Mouse (Mus musculus): ENCODE measurements around the gene Hbq1b. TPM values are rescaled to one million over a fixed set of nuclear protein-coding genes. Genes with fewer than 3 reads are reported as not detected.

The Hbq1b gene
- polyA plus RNA-seq, 1 experiment from 2014 or later, result 1.2 TPM

DNA sequence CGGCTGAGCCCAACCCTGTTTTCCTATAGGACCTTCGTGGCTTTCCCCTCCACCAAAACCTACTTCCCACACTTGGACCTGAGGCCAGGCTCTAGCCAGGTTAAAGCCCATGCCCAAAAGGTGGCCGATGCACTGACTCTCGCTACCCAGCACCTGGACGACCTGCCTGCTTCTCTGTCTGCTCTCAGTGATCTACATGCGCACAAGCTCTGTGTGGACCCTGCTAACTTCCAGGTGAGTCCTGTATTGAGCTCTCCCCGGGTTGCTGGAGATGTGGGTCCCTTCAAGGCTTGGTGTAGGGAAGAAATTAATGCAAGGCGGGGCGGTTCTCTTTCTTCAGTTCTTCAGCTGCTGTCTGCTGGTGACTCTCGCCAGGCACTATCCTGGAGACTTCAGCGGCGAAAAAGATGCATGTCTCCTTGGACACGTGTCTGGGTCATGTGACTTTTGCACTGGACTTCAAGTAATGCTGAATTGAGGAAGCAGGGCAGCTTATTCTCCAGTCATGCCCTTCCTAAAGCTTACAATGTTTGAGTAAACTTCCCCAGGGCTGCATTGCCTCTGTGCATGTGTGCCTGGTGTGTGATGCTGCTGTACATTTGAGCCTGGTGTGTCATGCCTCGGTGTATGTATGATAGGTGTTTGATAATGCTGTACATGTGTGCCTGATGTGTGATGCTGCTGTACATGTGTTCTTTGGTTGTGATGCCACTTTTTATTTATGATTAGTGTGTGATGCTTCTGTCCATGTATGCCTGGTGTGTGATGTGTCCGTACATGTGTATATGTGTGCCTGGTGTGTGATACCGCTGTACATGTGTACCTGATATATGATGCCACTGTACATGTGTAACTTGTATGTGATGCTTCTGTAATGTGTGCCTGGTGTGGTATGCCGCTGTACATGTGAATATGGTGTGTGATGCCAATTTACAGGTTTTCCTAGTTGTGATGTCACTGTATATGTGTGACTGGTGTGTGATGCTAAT lies 13.8 kb downstream of the Hbq1b start:
- ATAC-seq (ENCODE audit: low read depth), result 0 out of 2 replicates have a peak, but pooled peaks have one; percentile 9
- Histone ChIP-seq H3K27ac (replicated peaks; ENCODE audit: low read depth, low read length) (no peak overlapping the region), H3K4me1 (ENCODE audit: control insufficient read depth, insufficient read depth, low read length) (no peaks in the 10 kb centered on the region), H3K9ac (ENCODE audit: low read depth, low read length) (no peak overlapping the region), H3K4me2 (ENCODE audit: low read depth, low read length) (peak overlapping the region; percentile 46), H3K9me3 (ENCODE audit: control insufficient read depth, low read length) (no peaks in the 10 kb centered on the region), H3K36me3 (ENCODE audit: control insufficient read depth, insufficient read depth, low read length) (no peaks in the 10 kb centered on the region), H3K4me3 (ENCODE audit: low read depth, low read length) (peak overlapping the region; percentile 23; the same call in 1 of the 2 replicates), H3K27me3 (replicated peaks; ENCODE audit: control insufficient read depth, insufficient read depth, low read length) (peaks cover 9% of the 10 kb centered on the region)
- DNase-seq (ENCODE audit: low spot score), result no peak
- WGBS, result 57% methylated on average over 14 of the region's 17 CpGs

DNA sequence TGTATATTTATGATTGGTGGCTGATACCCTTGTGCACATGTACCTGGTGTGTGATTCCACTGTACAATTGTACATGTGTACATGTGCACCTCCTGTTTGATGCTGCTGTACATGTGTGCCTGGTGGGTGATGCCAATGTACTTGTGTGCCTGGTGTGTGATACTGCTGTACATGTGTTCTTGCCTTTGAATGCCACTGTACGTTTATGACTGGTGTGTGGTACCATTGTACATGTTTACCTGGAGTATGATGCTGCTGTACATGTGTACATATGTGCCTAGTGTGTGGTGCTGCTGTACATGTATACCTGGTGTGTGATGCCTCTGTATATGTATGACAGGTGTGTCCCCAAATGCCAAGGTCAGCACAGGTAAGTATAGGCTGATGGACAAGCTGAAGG lies 14.7 kb downstream of the Hbq1b start:
- ATAC-seq (ENCODE audit: low read depth) (no peak), DNase-seq (ENCODE audit: low spot score) (no peak)
- Histone ChIP-seq H3K4me1 (ENCODE audit: control insufficient read depth, insufficient read depth, low read length) (no peaks in the 10 kb centered on the region), H3K9ac (ENCODE audit: low read depth, low read length) (no peak overlapping the region), H3K36me3 (ENCODE audit: control insufficient read depth, insufficient read depth, low read length) (no peaks in the 10 kb centered on the region), H3K27me3 (replicated peaks; ENCODE audit: control insufficient read depth, insufficient read depth, low read length) (peaks cover 9% of the 10 kb centered on the region), H3K9me3 (ENCODE audit: control insufficient read depth, low read length) (no peaks in the 10 kb centered on the region), H3K27ac (replicated peaks; ENCODE audit: low read depth, low read length) (no peak overlapping the region), H3K4me2 (ENCODE audit: low read depth, low read length) (no peak overlapping the region), H3K4me3 (ENCODE audit: low read depth, low read length) (no peak overlapping the region)
- WGBS, result 61% methylated on average over 1 of the region's 1 CpGs

DNA sequence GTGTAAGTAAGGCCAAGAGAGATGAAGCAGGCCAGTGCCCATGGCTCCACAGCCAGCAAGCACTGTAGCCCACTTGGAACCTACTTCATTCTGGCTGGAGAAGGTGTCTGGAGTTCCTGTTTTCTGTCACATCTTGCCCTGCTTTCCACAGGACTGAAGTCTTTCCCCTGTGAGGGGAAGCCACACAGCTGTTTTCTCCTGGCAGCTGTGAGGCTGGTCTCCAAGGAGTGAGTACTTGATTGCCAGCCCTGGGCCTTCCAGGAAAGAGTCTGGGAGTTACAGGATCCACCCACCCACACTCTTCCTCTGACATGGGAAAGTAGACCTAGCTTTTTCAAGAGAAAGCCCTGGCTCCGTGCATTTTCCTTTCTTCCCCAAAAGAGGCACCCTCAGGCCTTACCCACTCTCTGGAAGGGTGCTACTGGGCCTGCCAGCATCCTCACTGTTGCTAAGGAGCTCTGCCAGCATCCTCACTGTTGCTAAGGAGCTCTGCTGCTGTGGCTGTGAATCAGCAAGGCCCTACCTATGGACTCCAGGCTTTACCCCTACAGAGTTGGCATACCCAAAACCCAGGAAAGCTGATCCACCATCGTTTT lies 16.2 kb downstream of the Hbq1b start:
- ATAC-seq (ENCODE audit: low read depth) (no peak), DNase-seq (ENCODE audit: low spot score) (no peak)
- Histone ChIP-seq H3K4me3 (ENCODE audit: low read depth, low read length) (no peak overlapping the region), H3K4me1 (ENCODE audit: control insufficient read depth, insufficient read depth, low read length) (no peaks in the 10 kb centered on the region), H3K9me3 (ENCODE audit: control insufficient read depth, low read length) (no peaks in the 10 kb centered on the region), H3K9ac (ENCODE audit: low read depth, low read length) (no peak overlapping the region), H3K4me2 (ENCODE audit: low read depth, low read length) (no peak overlapping the region), H3K36me3 (ENCODE audit: control insufficient read depth, insufficient read depth, low read length) (no peaks in the 10 kb centered on the region), H3K27ac (replicated peaks; ENCODE audit: low read depth, low read length) (no peak overlapping the region), H3K27me3 (replicated peaks; ENCODE audit: control insufficient read depth, insufficient read depth, low read length) (peaks cover 9% of the 10 kb centered on the region)
- WGBS, result 58% methylated on average over 2 of the region's 2 CpGs

DNA sequence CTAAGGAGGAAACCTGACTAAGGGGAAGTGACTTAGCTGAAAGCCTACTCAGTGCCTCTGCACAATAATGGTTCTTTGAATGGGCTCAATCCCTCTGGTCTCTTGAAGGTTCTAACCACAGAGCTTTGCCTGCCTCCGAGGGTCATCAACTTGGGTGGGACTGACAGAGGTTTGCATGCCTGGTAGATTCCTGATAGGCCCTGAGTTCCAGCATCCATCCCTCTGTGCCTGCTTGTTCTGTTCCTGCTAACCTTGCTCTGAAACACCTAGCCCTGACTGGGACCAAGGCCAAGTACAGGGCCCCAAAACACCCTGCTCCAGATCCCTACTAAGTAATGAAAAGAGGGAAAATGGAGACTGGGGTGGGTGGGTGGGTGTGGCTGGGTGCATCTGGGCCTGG lies 16.7 kb downstream of the Hbq1b start:
- no peaks in the 10 kb centered on the region for H3K36me3 ChIP-seq (ENCODE audit: control insufficient read depth, insufficient read depth, low read length)
- 82% methylated on average over 1 of the region's 1 CpGs for whole genome bisulfite sequencing
- ATAC-seq (ENCODE audit: low read depth), result no peak
- H3K4me1 ChIP-seq (ENCODE audit: control insufficient read depth, insufficient read depth, low read length), result no peaks in the 10 kb centered on the region
- H3K4me2 ChIP-seq (ENCODE audit: low read depth, low read length), result no peak overlapping the region
- no peak overlapping the region for H3K4me3 ChIP-seq (ENCODE audit: low read depth, low read length)
- no peak overlapping the region for H3K27ac ChIP-seq (replicated peaks; ENCODE audit: low read depth, low read length)
- DNase-seq (ENCODE audit: low spot score), result no peak
- H3K27me3 ChIP-seq (replicated peaks; ENCODE audit: control insufficient read depth, insufficient read depth, low read length), result peaks cover 9% of the 10 kb centered on the region
- H3K9me3 ChIP-seq (ENCODE audit: control insufficient read depth, low read length), result no peaks in the 10 kb centered on the region
- H3K9ac ChIP-seq (ENCODE audit: low read depth, low read length), result no peak overlapping the region

DNA sequence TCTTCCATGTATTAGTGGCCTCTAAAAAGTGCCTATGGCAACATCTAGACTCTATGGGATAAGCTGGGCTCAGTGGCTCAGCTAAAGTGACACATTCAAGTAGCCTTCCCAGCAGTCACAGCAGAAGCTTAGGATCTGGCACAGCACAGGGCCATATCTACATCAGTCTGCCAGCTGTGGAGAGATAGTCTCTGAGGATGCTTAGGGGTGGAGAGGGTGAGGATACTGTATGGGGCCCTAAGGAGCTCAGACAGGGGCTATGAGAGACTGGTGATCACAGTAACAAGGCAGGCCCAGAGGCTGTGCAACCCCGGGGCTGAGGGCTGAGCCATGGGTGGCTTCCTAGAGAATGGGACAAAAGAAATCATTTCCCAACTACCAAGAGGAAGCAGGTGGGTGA lies 20.2 kb downstream of the Hbq1b start:
- Histone ChIP-seq H3K27ac (replicated peaks; ENCODE audit: low read depth, low read length) (no peak overlapping the region), H3K4me3 (ENCODE audit: low read depth, low read length) (no peak overlapping the region), H3K4me2 (ENCODE audit: low read depth, low read length) (no peak overlapping the region), H3K36me3 (ENCODE audit: control insufficient read depth, insufficient read depth, low read length) (no peaks in the 10 kb centered on the region), H3K9ac (ENCODE audit: low read depth, low read length) (no peak overlapping the region), H3K27me3 (replicated peaks; ENCODE audit: control insufficient read depth, insufficient read depth, low read length) (no peaks in the 10 kb centered on the region), H3K4me1 (ENCODE audit: control insufficient read depth, insufficient read depth, low read length) (no peaks in the 10 kb centered on the region), H3K9me3 (ENCODE audit: control insufficient read depth, low read length) (no peaks in the 10 kb centered on the region)
- DNase-seq (ENCODE audit: low spot score), result no peak
- WGBS, result 75% methylated on average over 1 of the region's 1 CpGs
- ATAC-seq (ENCODE audit: low read depth), result no peak

DNA sequence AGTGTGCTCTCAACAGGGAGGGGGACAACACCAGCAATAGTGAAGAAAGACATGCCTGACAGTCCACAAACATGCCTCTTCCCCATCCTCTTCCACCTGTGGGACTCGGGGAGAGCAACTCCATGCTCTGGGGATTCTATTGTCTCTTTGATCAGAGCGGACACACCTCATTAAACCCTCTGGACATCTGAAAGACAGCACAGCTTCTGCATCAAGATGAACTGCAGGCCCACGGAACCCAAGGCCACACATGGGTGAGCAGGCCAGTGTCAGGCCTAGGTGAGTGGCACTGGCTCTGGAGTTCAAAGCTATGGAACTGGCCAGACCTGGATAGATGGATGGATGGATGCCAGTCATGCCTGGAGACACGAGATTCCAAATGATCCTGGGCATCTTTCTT lies 22.7 kb downstream of the Hbq1b start:
- WGBS, result 56% methylated on average over 4 of the region's 4 CpGs
- ATAC-seq (ENCODE audit: low read depth) (no peak), DNase-seq (ENCODE audit: low spot score) (no peak)
- H3K36me3 ChIP-seq (ENCODE audit: control insufficient read depth, insufficient read depth, low read length), result no peaks in the 10 kb centered on the region
- no peak overlapping the region for H3K4me2 ChIP-seq (ENCODE audit: low read depth, low read length)
- H3K9me3 ChIP-seq (ENCODE audit: control insufficient read depth, low read length), result no peaks in the 10 kb centered on the region
- H3K27ac ChIP-seq (replicated peaks; ENCODE audit: low read depth, low read length), result no peak overlapping the region
- H3K9ac ChIP-seq (ENCODE audit: low read depth, low read length), result no peak overlapping the region
- H3K4me1 ChIP-seq (ENCODE audit: control insufficient read depth, insufficient read depth, low read length), result no peaks in the 10 kb centered on the region
- no peaks in the 10 kb centered on the region for H3K27me3 ChIP-seq (replicated peaks; ENCODE audit: control insufficient read depth, insufficient read depth, low read length)
- no peak overlapping the region for H3K4me3 ChIP-seq (ENCODE audit: low read depth, low read length)

DNA sequence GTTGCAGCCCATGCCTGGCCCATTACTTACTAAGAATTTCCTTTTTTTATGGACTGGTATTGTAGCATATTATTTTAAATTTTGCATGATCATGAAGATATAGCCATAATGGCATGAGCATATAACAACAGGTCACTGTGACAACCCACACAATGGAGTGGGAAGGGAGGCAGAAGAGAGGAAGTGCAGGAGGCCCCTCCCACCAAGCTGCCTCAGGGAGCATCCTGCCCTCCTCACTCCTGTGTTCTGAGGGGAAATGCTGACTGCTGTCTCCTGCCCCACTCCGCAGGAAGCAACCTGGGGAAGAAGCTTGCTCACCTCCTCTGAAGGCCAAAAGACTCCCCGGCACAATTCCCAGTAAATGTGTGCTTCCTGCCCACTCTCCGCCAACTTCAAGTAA lies 23.2 kb downstream of the Hbq1b start:
- Histone ChIP-seq H3K4me1 (ENCODE audit: control insufficient read depth, insufficient read depth, low read length) (no peaks in the 10 kb centered on the region), H3K4me3 (ENCODE audit: low read depth, low read length) (no peak overlapping the region), H3K27ac (replicated peaks; ENCODE audit: low read depth, low read length) (no peak overlapping the region), H3K36me3 (ENCODE audit: control insufficient read depth, insufficient read depth, low read length) (no peaks in the 10 kb centered on the region), H3K9me3 (ENCODE audit: control insufficient read depth, low read length) (no peaks in the 10 kb centered on the region), H3K27me3 (replicated peaks; ENCODE audit: control insufficient read depth, insufficient read depth, low read length) (no peaks in the 10 kb centered on the region), H3K9ac (ENCODE audit: low read depth, low read length) (no peak overlapping the region), H3K4me2 (ENCODE audit: low read depth, low read length) (no peak overlapping the region)
- ATAC-seq (ENCODE audit: low read depth), result no peak
- 50% methylated on average over 3 of the region's 3 CpGs for WGBS
- no peak for DNase-seq (ENCODE audit: low spot score)

DNA sequence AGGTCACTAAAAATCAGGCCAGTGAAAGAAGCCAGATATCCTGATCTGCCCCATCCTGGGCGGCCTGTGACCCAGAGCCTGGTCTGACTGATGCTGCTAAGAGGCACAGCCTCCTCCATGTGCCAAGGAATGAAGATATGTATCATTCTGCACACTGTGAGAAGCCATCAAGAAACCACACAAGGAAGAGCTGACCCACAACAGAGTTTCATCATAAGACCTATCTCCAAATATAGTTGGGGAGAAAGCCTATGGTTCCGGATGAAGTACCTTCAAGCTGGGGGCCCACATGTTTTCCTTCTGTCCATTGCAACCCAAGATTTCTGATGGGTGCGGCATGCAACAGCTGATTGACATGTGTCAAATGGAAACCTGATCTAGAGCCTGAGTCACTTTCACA lies 29.2 kb downstream of the Hbq1b start:
- Histone ChIP-seq H3K4me3 (ENCODE audit: low read depth, low read length) (no peak overlapping the region), H3K4me2 (ENCODE audit: low read depth, low read length) (no peak overlapping the region), H3K9ac (ENCODE audit: low read depth, low read length) (no peak overlapping the region), H3K27me3 (replicated peaks; ENCODE audit: control insufficient read depth, insufficient read depth, low read length) (no peaks in the 10 kb centered on the region), H3K4me1 (ENCODE audit: control insufficient read depth, insufficient read depth, low read length) (no peaks in the 10 kb centered on the region), H3K36me3 (ENCODE audit: control insufficient read depth, insufficient read depth, low read length) (no peaks in the 10 kb centered on the region), H3K27ac (replicated peaks; ENCODE audit: low read depth, low read length) (no peak overlapping the region), H3K9me3 (ENCODE audit: control insufficient read depth, low read length) (no peaks in the 10 kb centered on the region)
- 79% methylated on average over 3 of the region's 3 CpGs for WGBS
- DNase-seq (ENCODE audit: low spot score), result no peak
- ATAC-seq (ENCODE audit: low read depth), result no peak

Measured in embryonic facial prominence, embryonic 14.5 days (tissue).